Mouse (Mus musculus) kidney, embryonic 16.5 days (tissue): ENCODE data around the gene Ccdc113. TPM values are rescaled to one million over a fixed set of nuclear protein-coding genes. Genes with fewer than 3 reads are reported as not detected.

Experiments used
- ATAC-seq: fragments of 200-750 bp; cut with Nextera tagmentation; 2 replicates; pipeline ENCODE4 v1.8.0; 2017; ENCODE audit warnings: moderate TSS enrichment; ENCODE audit not compliant: low FRiP score, low TSS enrichment
- H3K27ac ChIP-seq: fragments of 300-500 bp; sonication (generic); 2 replicates; pipeline ENCODE4 v1.5.1; 2014; ENCODE audit warnings: low read length
- H3K27me3 ChIP-seq: fragments of 300-500 bp; sonication (generic); 2 replicates; pipeline ENCODE4 v1.6.1; 2014; ENCODE audit warnings: low read length, control low read depth, mixed read lengths; ENCODE audit not compliant: insufficient read depth
- H3K36me3 ChIP-seq: fragments of 300-500 bp; sonication (generic); 2 replicates; pipeline ENCODE4 v1.6.1; 2014; ENCODE audit warnings: low read length, control low read depth, mixed read lengths; ENCODE audit not compliant: insufficient read depth
- H3K4me1 ChIP-seq: fragments of 300-500 bp; sonication (generic); 2 replicates; pipeline ENCODE4 v1.6.1; 2014; ENCODE audit warnings: low read length, control low read depth, mixed read lengths; ENCODE audit not compliant: insufficient read depth
- H3K4me2 ChIP-seq: fragments of 300-500 bp; sonication (generic); replicated peaks from 2 replicates; pipeline ENCODE4 v1.6.1; 2014; ENCODE audit warnings: low read depth, low read length
- H3K4me3 ChIP-seq: fragments of 300-500 bp; sonication (generic); 2 replicates; pipeline ENCODE4 v1.5.1; 2014; ENCODE audit warnings: mild to moderate bottlenecking, low read length
- H3K9ac ChIP-seq: fragments of 300-500 bp; sonication (generic); replicated peaks from 2 replicates; pipeline ENCODE4 v1.6.1; 2014; ENCODE audit warnings: low read length
- H3K9me3 ChIP-seq: fragments of 300-500 bp; sonication (generic); 2 replicates; pipeline ENCODE4 v1.6.1; 2016; ENCODE audit warnings: low read length, control low read depth
- WGBS: fragments of 180-500 bp; shearing (Covaris S2); extraction: QIAGEN DNeasy Blood & Tissue Kit; methylation state at CpG from one replicate; pipeline ENCODE4 v1.1.7; 2014; 5-methylcytosine and 5-hydroxymethylcytosine counted together
- polyA plus RNA-seq: library from polyadenylated mRNA; unstranded; fragments of >200 nt; fragmentation: Nextera tagmentation; extraction: Ambion mirVana; gene quantifications from 2 replicates; pipeline ENCODE4 v1.2.1, GENCODE M21; 2015

Gene Ccdc113
- polyA plus RNA-seq, 1 experiment from 2014 or later, result 1.2 TPM

DNA sequence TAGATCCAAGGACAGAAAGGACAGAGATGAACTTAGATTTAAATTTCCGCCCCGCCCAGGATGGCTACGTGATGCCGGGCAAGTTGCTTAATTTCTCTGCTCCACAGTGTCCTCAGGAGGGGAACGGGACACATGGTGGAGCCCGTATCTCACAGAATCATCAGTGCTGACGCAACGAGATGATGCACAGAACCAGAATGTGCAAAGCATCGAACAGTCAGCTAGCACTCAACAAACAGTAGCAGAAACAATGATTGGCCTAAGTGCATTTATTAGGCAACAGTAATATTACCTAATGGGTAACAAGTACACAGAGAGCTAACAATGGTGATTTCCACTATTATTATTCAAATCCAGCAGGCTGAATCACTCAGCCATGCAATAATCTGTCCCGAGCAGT lies 5.7 kb upstream of the Ccdc113 start:
- H3K9ac ChIP-seq, result no peak overlapping the region
- H3K27ac ChIP-seq, result no peak overlapping the region
- no peak for ATAC-seq
- no peak overlapping the region for H3K4me2 ChIP-seq
- 90% methylated on average over 10 of the region's 10 CpGs for WGBS
- no peaks in the 10 kb centered on the region for H3K36me3 ChIP-seq
- H3K4me3 ChIP-seq, result no peak overlapping the region
- no peaks in the 10 kb centered on the region for H3K27me3 ChIP-seq
- H3K4me1 ChIP-seq, result no peaks in the 10 kb centered on the region
- H3K9me3 ChIP-seq, result no peaks in the 10 kb centered on the region

GRCm38 (mm10) chr8:95528750-95529310 lies 5.1 kb upstream of the Ccdc113 start:
- no peaks in the 10 kb centered on the region for H3K27me3 ChIP-seq
- no peaks in the 10 kb centered on the region for H3K4me1 ChIP-seq
- WGBS, result 65% methylated on average over 9 of the region's 9 CpGs
- H3K27ac ChIP-seq, result no peak overlapping the region
- no peak overlapping the region for H3K4me2 ChIP-seq
- H3K9ac ChIP-seq, result no peak overlapping the region
- no peaks in the 10 kb centered on the region for H3K36me3 ChIP-seq
- H3K4me3 ChIP-seq, result no peak overlapping the region
- no peak for ATAC-seq
- H3K9me3 ChIP-seq, result no peaks in the 10 kb centered on the region

DNA sequence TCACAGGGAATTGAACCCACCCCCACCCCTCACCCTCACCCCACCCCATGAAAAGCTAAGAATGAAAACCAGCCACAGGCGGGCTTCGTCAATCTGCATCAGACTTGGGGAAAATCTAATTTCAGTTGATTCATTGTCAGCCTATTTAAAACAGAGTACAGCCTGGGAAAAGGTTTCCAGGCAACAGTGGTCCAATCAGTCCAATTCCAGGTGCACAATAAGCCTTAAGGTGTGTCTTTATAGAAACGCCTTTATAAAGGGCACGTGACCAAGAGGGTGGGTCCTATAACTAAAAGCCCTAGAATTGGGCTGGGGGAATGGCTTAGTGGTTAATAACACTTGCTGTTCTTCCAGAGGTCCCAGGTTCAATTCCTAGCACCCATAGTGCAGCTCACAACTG lies 1.7 kb upstream of the Ccdc113 start:
- Histone ChIP-seq H3K36me3 (no peaks in the 10 kb centered on the region), H3K4me3 (no peak overlapping the region), H3K4me2 (no peak overlapping the region), H3K4me1 (peaks cover 3% of the 10 kb centered on the region; the same call in 1 of the 2 replicates), H3K27me3 (no peaks in the 10 kb centered on the region), H3K9ac (no peak overlapping the region), H3K9me3 (no peaks in the 10 kb centered on the region), H3K27ac (no peak overlapping the region)
- 66% methylated on average over 4 of the region's 4 CpGs for WGBS
- ATAC-seq, result no peak

DNA sequence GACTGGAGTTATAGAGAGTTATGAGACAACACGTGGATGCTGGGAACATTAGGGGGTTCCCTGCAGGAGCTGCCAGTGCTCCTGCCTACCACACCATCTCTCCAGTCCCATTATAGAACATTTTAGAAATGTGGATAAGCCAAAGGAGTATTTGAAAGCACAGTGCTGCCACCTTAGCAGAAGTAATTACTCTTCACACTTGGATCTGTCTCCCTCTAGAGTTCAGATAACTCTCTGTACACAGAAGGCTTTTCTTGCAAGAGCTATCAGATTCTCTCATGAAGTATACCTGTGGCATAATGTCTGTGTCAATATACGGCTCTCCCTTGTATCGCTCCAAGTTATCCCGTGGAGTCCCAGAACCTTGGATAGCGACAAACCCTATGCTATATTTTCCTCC lies 5.6 kb downstream of the Ccdc113 start:
- Histone ChIP-seq H3K9me3 (no peaks in the 10 kb centered on the region), H3K9ac (no peak overlapping the region), H3K27me3 (no peaks in the 10 kb centered on the region), H3K27ac (no peak overlapping the region), H3K36me3 (no peaks in the 10 kb centered on the region), H3K4me1 (no peaks in the 10 kb centered on the region), H3K4me2 (no peak overlapping the region), H3K4me3 (no peak overlapping the region)
- ATAC-seq, result no peak
- WGBS, result 78% methylated on average over 5 of the region's 5 CpGs

- no peak for ATAC-seq
These were observed 8.3 kb downstream of the Ccdc113 start for GRCm38 (mm10) chr8:95542191-95542590.

DNA sequence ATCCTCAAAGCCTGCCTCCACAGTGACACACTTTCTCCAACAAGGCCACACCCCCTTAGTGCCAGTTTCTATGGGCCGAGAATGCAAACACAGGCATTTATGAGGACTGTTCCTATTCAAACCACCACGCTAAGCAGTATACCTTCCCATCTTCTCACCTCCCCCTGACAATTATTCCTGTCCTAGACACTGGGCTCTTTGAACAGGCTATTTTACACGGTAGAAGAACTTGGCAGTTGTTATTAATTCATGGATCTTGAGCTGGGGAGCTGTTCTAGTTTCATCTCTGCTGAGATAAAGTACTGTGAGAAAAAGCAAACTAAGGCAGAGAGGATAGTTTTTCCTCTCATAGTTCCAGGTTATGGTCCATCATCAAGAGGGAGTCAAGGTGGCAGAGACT lies 9.2 kb downstream of the Ccdc113 start:
- H3K4me3 ChIP-seq, result no peak overlapping the region
- WGBS, result 85% methylated on average over 3 of the region's 3 CpGs
- no peaks in the 10 kb centered on the region for H3K36me3 ChIP-seq
- H3K9ac ChIP-seq, result no peak overlapping the region
- no peaks in the 10 kb centered on the region for H3K27me3 ChIP-seq
- no peaks in the 10 kb centered on the region for H3K4me1 ChIP-seq
- no peak overlapping the region for H3K4me2 ChIP-seq
- H3K27ac ChIP-seq, result no peak overlapping the region
- H3K9me3 ChIP-seq, result no peaks in the 10 kb centered on the region
- no peak for ATAC-seq

More at GRCm38 (mm10) chr8:95542191-95542590, 8.3 kb downstream of the Ccdc113 start:
- Histone ChIP-seq H3K27me3 (no peaks in the 10 kb centered on the region), H3K9ac (no peak overlapping the region), H3K4me3 (no peak overlapping the region), H3K9me3 (no peaks in the 10 kb centered on the region), H3K4me2 (no peak overlapping the region), H3K4me1 (no peaks in the 10 kb centered on the region), H3K36me3 (no peaks in the 10 kb centered on the region), H3K27ac (no peak overlapping the region)
- 89% methylated on average over 6 of the region's 6 CpGs for WGBS

- H3K27ac ChIP-seq, result no peak overlapping the region
- no peaks in the 10 kb centered on the region for H3K4me1 ChIP-seq
- no peaks in the 10 kb centered on the region for H3K36me3 ChIP-seq
- no peaks in the 10 kb centered on the region for H3K9me3 ChIP-seq
- ATAC-seq, result no peak
- H3K4me2 ChIP-seq, result no peak overlapping the region
- H3K27me3 ChIP-seq, result no peaks in the 10 kb centered on the region
- no peak overlapping the region for H3K4me3 ChIP-seq
- whole genome bisulfite sequencing, result 70% methylated on average over 17 of the region's 17 CpGs
- H3K9ac ChIP-seq, result no peak overlapping the region
These were observed 11.9 kb downstream of the Ccdc113 start for GRCm38 (mm10) chr8:95545815-95546214.

DNA sequence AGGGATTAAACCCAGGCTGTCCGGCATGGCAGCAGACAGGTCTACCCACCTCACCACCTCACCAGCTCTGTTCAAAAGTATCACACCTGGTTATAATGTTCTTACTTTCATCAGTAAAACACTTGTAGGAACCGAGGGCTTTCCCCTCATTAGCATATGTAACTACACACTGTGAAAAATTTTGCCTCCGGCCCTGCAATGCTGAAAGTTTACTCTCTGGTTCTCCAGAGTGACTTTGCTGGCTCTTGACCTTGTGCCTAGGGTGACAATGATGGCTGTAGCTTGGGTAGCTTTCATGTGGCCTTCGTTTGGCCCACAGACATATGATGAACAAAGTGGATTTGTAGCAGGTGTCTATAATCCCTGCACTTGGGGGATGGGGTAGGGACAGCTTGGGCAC lies 13.1 kb downstream of the Ccdc113 start:
- Histone ChIP-seq H3K27ac (no peak overlapping the region), H3K4me3 (no peak overlapping the region), H3K36me3 (no peaks in the 10 kb centered on the region), H3K4me2 (no peak overlapping the region), H3K27me3 (no peaks in the 10 kb centered on the region), H3K9ac (no peak overlapping the region), H3K4me1 (peaks cover 3% of the 10 kb centered on the region; the same call in 1 of the 2 replicates), H3K9me3 (no peaks in the 10 kb centered on the region)
- 74% methylated on average over 4 of the region's 4 CpGs for WGBS
- ATAC-seq, result no peak

DNA sequence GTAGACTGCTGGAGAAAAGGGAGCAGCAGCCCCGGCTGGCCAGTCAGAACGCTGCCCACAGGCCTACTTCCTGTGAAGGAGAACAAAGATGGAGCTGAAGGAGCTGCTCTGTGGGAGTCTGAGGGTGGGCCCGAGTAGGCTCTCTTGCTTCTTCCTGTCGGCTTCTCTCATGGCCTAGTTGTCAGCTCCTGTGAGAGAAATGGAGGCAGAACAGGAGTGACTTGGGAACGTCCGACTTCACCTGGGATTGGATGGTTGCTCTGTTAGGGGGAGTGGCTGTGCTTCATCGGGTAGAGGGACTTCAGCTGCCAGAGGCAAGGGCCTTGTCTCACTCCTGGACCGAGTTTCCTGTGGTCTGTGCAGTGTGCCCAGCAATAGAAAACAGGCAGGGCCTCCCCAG lies 14.0 kb downstream of the Ccdc113 start:
- H3K9ac ChIP-seq, result no peak overlapping the region
- no peak overlapping the region for H3K4me2 ChIP-seq
- H3K27me3 ChIP-seq, result no peaks in the 10 kb centered on the region
- no peak for ATAC-seq
- 56% methylated on average over 8 of the region's 8 CpGs for WGBS
- no peaks in the 10 kb centered on the region for H3K9me3 ChIP-seq
- no peak overlapping the region for H3K4me3 ChIP-seq
- H3K36me3 ChIP-seq, result no peaks in the 10 kb centered on the region
- H3K27ac ChIP-seq, result no peak overlapping the region
- H3K4me1 ChIP-seq, result peaks cover 3% of the 10 kb centered on the region; the same call in 1 of the 2 replicates

GRCm38 (mm10) chr8:95549871-95550829 lies 16.3 kb downstream of the Ccdc113 start:
- ATAC-seq, result no peak
- no peak overlapping the region for H3K4me2 ChIP-seq
- WGBS, result 57% methylated on average over 16 of the region's 16 CpGs
- H3K4me3 ChIP-seq, result no peak overlapping the region
- H3K27me3 ChIP-seq, result no peaks in the 10 kb centered on the region
- H3K4me1 ChIP-seq, result peaks cover 3% of the 10 kb centered on the region; the same call in 1 of the 2 replicates
- H3K9ac ChIP-seq, result no peak overlapping the region
- H3K9me3 ChIP-seq, result no peaks in the 10 kb centered on the region
- no peak overlapping the region for H3K27ac ChIP-seq
- no peaks in the 10 kb centered on the region for H3K36me3 ChIP-seq
